Mouse (Mus musculus) right cerebral cortex, postnatal 25 days (tissue): ENCODE data around the gene Nfib.

ENCODE experiments used
- DNase-seq: peaks from one replicate; pipeline ENCODE4 v3.0.0; 2022

Nfib gene

DNA sequence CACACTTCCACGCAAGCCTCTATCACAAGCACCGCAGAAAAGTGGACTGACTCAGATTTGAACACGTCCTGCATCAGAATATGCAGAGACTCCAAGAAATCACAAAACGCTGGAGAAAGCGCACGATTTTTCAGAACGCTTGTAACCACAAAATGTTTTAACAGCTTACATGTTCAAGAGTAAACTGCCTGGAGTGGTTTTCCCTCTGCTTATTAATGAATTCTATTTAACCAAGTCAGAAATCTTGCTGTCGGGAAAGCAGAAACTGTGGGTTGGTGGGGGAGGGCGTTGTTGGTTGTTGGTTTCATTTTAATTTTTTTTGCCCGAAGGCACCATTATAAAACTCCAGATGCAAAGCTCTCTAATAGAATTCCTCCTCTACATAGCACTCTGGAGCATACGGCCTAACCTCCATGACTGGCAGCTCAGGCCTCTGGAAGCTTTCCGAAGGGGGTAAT is 82.4 kb downstream of the Nfib start:
- DNase-seq, result no peak

DNA sequence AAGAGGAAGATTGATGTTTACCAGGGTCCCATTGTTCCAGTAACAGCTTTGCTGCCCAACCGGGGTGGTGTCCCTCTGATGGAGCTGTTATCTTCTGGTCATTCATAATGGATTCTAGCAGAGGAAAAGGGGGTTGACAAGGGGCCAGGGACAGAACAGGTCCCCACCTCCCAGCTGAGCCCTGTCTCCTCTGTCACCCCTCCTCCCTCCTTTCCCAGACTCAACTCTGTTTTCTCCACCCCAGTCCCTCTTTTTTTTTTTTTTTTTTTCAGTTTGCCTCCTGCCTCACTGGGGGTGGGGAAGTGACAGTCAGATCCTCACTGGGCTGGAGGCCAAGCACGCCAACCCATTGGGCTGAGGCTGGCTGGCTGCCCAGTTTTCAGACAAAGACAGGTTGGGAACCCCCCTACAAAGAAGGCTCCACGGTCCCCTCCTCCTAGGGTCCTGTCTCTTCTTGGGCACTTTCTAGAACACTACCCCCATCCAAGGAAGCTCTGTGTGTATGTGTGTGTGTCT is 83.2 kb downstream of the Nfib start:
- peak; percentile 52 for DNase-seq

DNA sequence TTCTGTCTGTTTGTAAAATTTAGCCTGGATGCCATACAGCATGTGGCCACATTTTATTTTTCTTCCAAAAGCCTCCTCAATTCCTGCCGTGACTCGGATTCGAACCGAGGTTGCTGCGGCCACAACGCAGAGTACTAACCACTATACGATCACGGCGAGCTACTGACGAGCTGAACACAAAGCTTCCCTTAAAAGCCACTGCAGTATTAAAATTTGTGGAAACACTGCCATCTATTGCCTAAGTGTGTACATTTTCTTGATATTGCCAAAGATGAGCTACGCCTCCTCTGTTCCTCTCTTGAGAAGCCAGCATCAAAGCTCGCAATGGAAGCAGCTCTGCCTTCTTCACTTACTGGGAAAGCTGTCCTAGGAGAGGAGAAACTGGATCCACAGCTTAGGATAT is 86.0 kb downstream of the Nfib start:
- peak; percentile 59 for DNase-seq

DNA sequence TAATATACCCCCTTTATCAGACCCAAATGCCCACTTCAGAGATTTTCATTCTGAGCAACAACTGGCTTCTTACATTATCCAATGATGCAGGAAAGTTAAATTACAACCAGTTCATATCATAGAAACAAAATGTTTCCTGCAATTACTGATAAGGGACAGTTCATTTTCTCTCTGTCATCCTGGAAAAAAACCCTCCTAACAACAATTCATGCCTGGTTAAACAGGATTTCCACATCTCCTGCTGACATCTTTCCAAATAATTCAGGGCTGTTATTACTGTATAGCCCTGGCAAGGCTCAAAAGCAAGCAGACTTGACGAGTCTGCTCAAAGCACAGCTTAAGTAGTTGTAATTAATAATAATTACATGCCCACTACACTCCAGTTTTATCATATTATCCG is 86.5 kb downstream of the Nfib start:
- no peak for DNase-seq

DNA sequence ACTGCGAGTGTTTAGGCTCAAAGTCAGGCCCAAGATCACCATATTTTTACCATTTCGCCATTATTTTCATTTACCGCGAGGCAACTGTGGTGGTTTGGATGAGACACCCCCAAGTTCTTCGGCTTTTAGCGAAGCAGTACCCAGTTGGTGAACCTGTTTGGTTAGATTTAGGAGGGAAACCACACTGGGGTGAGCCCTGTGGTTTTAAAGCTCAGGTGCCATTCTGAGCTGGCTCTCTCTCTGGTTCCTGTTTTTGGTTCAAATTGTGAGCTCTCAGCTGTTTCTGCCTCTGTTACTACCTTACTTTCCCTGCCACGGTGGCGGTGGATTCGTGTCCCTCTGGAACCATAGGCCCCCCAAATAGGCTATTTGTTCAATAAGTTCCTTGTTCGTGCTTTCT is 88.3 kb downstream of the Nfib start:
- DNase-seq, result no peak

DNA sequence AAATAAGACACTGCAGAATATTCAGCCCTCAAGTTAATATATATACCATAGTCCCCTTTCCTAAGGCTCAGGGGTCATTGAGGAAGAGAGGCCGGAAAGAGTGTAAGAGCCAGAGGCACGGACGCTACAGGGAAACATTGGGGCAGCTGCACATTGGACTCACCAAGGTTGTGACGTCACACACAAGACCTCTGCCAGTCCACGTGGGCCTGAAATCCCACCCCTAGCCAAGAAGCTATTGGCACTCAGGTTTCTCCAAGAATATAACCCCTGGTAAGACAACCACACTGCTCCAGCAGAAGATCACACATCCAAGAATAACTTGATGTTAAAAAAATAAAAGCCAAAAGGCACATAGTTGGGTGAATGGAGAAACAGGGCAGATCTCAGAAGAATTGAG is 89.8 kb downstream of the Nfib start:
- no peak for DNase-seq

DNA sequence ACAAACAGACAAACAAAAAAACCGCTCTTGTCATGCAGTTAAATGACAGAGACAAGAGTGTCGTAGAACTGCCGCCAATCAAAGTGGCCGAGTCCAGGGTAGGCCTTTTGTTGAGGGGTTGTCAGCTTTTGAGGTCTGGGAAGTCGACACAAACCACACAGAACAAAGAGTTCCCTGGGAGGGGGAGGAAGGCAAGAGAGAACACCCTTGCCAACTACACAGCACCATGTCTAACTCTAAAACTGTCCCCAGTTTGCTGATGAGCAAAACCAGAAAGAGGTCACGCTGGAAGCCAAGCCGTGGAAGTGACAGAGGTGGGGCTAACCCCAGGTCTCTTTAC is 91.1 kb downstream of the Nfib start:
- DNase-seq, result no peak

DNA sequence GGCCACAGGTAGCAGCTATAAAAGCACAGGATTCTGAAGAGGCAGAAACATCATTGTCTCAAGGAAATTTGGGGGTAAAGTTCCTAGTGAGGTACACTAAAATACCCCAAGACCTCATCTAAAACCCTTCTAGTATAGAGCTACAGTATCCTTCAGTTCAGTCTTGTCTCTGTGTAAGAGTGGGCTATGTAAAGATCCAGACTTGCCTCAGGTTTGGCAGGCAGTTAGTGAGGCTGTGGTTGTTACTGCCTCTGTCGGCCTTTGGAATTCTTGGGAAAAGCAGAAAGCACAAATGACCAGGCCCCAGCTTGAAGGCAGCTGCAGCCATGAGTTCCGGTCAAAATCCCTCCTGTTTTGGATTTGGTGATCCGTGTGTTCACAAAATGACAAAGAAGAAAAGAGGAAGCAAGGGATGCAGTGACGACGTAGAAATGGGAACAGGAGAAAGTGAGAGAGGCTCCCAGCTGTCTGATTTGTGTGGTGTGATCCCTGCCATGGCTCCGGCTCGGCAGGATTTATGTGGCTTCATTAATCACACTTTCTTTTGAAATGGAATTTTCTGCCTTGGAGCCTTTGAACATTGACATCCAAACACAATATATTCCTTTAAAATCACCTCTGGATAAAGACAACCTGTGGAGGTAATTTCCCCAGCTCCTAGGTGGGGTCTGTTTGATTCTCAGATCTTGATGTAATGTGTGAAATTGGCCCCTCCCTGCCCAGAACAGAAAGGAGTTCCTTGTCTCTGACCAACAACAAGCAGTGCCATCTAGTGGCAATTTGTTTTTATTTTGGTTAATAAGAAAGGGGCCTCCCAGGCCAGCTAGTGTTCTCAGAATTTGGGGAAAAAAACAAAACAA is 91.7 kb downstream of the Nfib start:
- no peak for DNase-seq

DNA sequence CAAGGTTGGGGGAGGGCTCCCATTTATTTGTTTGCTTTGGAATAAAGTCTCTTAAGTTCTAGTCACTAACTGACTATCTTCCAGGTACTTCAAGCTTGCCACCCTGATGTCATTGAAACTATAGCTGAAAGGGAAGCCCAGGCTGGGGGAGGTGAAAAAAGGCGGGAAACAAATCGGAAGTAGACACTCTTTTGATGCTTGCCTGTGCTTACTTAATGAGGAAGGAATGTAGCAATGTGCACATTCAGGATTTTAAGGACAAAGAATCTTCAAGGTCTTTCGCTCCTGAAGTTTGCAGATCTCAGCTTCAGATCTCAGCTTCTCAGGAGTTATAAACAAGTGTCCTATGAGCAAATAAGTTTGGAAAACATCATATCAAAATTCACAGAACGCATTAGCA is 95.9 kb downstream of the Nfib start:
- DNase-seq, result no peak

DNA sequence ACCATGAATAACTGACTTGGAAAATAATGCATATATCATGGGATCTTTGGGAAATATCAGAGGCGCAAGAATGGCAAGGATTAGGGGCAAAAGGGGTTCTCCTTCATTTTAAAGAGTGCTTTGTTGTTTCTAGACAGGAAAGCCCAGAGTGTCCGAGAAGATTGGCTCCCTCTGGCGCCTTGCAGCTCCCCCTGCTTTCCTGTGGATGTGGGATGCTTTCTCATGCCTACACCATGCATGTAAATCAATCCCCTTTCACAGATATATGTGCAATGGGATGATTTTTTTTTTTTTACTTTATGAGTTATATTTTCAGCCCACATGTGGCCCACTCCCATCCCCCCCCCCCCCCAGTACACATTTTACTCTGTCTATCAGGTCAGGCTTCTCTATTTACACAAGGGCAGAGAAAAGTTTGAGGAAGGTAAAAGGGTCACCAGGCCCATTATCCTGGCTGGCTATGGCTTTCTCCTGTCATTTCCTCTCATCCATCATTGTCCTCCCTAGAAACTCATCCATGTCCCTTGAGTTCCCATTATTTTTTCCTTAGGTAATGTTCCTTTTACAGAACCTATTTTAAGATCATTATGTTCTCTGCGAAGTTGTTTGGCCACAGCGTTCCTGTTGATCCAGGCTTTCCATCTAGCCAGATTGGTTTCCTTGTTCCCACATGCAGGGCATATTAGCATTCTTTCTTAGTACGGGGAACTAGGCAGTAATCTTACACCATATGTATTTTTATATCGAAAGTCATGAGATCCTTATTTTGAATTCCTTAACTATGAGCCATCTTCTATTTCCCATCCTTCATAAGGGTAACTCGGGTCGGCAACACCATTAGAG is 96.6 kb downstream of the Nfib start:
- DNase-seq, result no peak

DNA sequence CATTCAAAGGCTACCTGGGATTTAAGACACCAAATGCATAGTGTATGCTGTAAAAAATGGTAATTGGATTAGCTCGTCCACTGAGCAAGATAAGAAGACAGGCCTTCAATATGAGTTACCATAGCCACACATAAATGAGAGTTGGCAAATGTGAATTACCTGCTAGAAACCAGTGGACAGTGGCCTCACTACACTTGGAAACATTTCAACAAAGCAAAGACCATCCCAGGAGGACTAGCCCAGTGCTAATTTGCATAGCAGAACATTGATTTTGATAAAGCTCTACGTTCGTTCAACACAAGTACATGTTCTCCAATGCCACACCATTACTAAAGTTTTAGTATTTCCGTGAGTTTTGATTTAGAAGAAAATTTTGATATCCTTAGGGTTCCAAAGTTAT is 98.3 kb downstream of the Nfib start:
- DNase-seq, result no peak

DNA sequence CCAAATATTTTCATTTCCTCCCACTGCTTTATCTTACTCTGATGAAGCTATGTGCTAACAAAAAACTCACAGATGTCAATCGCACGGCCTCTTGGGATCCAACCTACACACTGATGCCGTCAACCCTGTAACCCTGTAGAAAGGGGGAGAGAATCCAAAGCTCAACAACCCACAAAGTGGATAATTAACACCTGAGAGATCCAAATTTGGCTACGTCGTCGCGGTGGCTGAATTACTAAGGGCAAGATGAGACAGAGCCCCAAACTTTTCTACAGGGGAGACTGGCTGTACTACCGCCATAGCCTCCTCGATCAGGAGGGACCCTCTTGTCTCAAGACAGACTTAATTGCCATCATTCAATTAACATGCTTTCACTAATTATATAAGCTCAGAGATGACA is 99.2 kb downstream of the Nfib start:
- no peak for DNase-seq

DNA sequence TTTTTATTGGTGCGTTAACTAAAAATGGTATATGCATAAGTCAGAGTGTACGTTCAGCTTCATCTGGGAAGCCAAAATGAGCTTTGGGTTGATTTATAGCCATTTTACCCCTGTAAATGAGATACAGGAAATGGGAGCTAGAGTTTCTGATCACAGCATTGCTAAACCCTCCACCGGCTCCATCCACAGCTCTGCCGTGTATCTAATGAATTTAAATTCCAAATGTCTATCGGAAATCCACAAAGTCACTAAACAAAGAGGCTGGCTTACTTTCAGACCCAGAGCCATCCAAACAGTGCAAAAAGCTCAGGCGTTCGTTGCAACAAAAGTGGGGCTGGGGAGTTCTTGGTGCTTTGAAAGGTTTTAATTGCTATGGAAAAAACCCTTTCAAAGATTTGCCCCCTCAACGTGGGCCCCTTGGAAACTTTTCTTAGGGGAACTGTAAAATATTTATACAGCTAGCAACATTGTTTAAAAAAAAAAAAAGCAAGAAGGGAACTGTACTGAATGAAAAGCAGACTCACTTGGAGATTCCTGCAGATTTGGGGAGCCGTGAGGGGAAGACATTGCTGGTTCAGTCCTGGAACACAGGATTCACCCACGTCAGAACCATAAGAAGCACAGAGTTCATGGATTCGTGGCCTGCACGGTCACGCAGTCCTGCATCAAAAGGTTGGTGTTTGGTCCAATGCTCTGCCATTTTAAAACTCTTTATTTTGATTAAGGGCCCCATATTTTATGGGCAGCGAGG is 100.3 kb downstream of the Nfib start:
- no peak for DNase-seq

DNA sequence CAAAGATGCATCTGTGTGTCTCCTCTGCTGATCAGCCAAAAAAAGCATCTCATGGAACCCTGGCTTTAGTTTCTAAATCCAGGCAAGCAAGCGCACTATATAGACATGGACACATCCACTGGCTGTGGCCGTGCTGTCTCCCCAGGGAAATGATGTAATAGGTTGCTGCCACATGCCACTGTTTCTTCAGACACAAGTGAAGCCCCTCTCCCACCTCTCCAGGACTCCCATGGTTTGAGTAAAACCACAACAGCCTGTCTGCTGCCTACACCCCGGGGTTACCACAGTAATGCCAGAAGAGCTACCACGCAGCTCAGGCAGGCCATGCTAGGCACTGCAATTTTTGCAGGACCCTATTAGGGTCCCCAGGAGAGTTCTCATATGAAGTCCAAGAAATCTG is 101.0 kb downstream of the Nfib start:
- DNase-seq, result no peak

DNA sequence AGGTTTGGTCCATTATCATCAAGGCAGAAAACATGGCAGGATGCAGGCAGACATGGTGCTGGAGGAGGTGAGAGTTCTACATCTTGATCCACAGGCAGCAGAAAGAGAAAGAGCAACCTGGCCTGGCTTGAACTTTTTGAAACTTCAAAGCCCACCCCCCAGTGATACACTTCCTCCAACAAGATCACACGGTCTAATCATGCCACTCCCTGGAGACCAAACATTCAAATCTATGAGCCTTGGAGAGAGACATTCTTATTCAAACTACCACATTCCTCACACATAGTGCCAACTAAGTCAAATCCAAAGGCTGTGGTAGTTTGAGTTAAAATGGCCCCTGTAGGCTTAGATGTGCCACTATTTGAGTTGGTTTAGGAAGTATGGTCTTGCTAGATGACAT is 104.9 kb downstream of the Nfib start:
- DNase-seq, result no peak

DNA sequence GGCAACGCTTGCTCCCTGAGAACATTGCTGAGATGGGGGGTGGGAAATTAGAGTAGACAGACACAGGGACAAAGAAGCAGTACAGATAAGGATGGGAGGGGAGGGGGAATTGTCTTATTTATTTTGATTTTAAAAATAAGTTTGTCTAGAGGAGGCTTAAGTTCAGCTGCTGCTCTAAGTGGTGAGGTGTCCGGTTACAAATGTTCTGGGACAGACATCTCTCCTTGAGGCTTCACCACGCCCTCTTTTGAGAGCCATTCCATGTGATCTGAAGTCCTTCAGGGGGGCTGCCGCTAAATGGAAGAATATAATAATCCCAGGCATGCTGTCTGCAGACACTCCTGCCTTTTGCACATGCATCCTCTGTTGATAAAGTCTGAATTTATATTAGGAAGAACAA is 107.1 kb downstream of the Nfib start:
- DNase-seq, result no peak

DNA sequence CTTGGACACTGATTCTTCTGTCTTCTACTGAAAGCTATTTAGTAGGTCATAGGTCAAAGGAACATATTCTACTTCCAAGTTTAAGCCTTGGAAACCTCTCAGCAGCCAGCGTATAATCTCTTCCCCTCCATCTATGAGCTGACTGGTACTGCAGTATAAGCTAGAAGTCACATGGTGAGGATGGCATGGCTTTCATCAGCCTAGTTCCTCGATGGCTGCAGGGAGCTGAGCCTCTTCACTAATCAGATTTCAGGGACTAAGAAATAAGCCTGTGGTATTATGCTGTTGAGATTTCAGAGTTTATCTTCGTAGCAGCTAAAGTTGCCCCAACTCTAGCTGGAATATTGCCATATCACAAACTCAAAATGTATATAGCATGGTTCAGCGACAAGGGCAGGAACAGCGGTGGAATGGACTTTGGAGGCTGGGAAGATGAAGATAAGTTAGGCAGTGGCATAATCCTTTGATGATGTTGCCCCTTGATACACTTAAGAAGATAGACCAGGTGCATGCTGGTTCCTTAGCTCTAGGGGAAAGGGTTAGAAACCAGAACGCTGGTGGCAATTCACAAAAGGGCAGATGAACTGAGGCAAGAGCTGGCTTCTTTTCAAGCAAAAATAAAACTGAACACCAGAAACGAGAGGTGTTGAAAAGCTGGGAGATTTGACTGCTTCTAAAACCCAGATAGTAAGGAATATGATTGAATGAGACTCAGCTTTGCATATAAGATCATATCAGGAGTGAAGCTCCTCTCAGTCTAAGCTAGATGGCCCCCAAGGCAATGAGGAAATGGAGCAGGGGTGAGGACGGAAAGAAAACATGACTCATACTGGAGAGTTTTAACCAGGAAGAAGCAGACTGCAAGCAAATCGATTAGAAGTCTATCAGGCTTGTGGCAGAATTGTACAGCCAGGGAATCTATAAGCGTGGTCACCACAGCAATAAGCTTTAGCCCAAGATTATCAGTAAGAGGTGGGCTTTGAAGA is 111.6 kb downstream of the Nfib start:
- DNase-seq, result no peak

DNA sequence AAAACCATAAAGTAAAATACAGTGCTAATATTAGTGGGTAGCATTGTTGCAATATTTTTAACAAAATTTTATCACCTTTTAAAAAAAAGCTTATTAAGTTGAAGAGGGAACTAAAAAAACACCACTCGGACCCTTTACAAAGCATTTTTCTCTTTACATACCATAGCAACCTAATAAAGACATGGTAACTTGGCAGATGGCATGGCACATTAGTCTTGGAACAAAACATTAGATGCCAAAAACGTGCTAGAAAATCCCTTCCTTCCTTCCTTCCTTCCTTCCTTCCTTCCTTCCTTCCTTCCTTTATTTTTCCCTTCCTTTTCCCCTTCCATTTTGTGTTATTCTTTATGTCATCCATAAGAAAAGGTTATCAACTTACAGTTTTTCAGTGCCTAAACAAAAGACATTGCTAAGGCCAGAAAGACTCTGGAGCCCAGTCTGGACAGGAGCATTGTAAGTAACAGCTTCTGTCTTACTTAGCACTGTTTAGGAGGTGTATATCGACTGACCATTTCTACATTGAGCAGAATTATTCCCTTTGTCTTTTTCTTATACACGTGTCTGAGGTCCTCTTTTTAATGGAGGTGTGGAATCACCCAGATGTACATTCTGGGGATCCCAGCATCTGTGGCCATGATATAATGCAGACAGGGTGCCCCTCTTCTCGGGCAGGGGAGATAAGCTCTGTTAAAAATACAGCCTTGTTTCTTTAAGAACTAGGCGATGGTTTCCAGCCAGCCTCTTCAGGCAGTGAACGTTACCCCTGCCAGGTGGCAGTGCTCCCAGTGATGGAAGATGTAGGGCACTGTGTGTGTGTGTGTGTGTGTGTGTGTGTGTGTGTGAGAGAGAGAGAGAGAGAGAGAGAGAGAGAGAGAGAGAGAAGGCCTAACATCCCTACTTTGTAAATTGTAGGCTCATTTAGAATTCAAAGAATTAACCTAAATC is 113.2 kb downstream of the Nfib start:
- peak; percentile 44 for DNase-seq

DNA sequence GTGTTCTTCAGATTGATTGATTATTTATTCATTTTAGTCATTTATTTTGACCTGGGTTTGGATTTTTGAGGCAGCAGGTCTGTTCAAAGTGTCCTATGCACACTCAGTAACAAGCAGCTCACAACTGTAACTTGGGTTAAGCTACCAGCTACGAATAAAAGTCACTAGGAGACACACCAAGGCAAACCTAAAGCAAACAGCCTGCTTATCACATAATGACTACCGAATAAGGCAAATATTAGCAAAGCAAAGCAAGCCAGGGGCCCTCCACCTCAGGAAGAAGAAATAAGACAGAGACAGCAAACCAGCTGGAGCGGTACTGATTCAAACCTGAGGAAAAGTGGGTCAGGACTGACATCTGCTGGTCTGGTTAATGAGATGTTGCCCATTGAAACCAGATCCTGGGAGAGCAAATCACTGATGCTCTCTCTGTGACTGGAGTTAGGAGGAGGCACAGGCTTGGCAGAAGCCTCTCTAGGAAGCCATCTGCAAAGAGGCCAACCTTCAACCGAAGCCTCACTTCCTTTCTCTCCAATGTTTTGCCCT is 116.1 kb downstream of the Nfib start:
- DNase-seq, result peak; percentile 38

DNA sequence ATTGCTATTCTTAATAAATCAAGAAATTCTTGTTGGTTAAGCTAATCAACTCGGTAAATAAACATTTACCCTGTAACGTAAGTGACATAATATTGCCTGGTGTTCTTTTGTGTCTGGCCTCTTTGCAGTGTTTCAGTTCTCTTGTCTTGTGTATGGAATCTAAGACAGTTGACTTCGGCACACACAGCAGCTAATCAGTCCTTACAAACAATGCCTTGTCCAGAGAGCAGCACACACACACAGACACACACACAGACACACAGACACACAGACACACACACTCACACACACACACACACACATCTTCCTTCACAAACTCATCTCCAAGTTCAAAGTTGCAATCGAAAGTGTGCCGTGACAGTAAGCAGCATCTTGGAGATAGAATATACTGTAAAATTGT is 116.8 kb downstream of the Nfib start:
- no peak for DNase-seq
